Mouse (Mus musculus): ENCODE measurements around the gene Auts2.

GRCm38 (mm10) chr5:132323608-132324007 lies 219.5 kb downstream of the Auts2 start:
- no peak for TF ChIP-seq CTCF (IDR thresholded peaks at IDR 0.05; ENCODE audit: extremely low read depth, insufficient read length, insufficient replicate concordance, low read depth, low read length)
- TF ChIP-seq POLR2A (IDR thresholded peaks at IDR 0.05; ENCODE audit: low read depth, low read length): no peak

Data from small intestine, adult 2 months (tissue).